In genomic region chr6:122795254-122795935, GRCm38 (mm10) we compare ENCODE assay signal across 11 mouse cellular contexts. TPM values are rescaled to one million over a fixed set of nuclear protein-coding genes. Genes with fewer than 3 reads are reported as not detected.
DNase-seq lines count a peak whose midpoint lies in the region; ATAC-seq and TF ChIP-seq lines count a peak whose summit lies in the region.
"Had no signal": no experiment of that assay in that cellular context is flagged by ENCODE, and none has a peak within 500 bp of the region (broad histone marks: within the 10 kb centered on the region; RNA-seq: fewer than 3 reads in every experiment).

No protein-coding gene starts in this region.

- no peak overlapping the region for H3K9ac ChIP-seq in hindbrain, embryonic 16.5 days (ENCODE audit: low read depth, low read length)
- H3K9ac ChIP-seq in hindbrain, embryonic 14.5 days = no peak overlapping the region
- no peak overlapping the region for H3K9ac ChIP-seq in midbrain, embryonic 16.5 days (ENCODE audit: low read depth, low read length)
- no peak overlapping the region for H3K9ac ChIP-seq in midbrain, embryonic 14.5 days (replicated peaks; ENCODE audit: low read length)
- H3K9ac ChIP-seq: forebrain, postnatal 0 days had no signal

- no peaks in the 10 kb centered on the region for H3K9me3 ChIP-seq in hindbrain, embryonic 16.5 days (ENCODE audit: control insufficient read depth, low read length)
- H3K9me3 ChIP-seq in hindbrain, embryonic 14.5 days (ENCODE audit: control insufficient read depth, low read length) = no peaks in the 10 kb centered on the region
- peaks cover 4% of the 10 kb centered on the region; the same call in 1 of the 2 replicates for H3K9me3 ChIP-seq in midbrain, embryonic 16.5 days (replicated peaks; ENCODE audit: control insufficient read depth, low read length, poor library complexity, severe bottlenecking)
- no peaks in the 10 kb centered on the region for H3K9me3 ChIP-seq in midbrain, embryonic 14.5 days (ENCODE audit: control insufficient read depth, low read length)

- H3K4me1 ChIP-seq in hindbrain, embryonic 16.5 days (ENCODE audit: control insufficient read depth, insufficient read depth, low read depth, low read length) = no peaks in the 10 kb centered on the region
- no peaks in the 10 kb centered on the region for H3K4me1 ChIP-seq in hindbrain, embryonic 14.5 days (replicated peaks; ENCODE audit: control insufficient read depth, insufficient read depth, low read length)
- no peaks in the 10 kb centered on the region for H3K4me1 ChIP-seq in midbrain, embryonic 16.5 days (ENCODE audit: control insufficient read depth, insufficient read depth, low read length)
- no peaks in the 10 kb centered on the region for H3K4me1 ChIP-seq in midbrain, embryonic 14.5 days (ENCODE audit: control insufficient read depth, insufficient read depth, low read length)

- no peak overlapping the region for H3K4me2 ChIP-seq in hindbrain, embryonic 16.5 days (ENCODE audit: low read length)
- no peak overlapping the region for H3K4me2 ChIP-seq in hindbrain, embryonic 14.5 days (replicated peaks)
- peak overlapping the region; percentile 74 for H3K4me2 ChIP-seq in myocyte (ENCODE audit: low read depth)
- H3K4me2 ChIP-seq in midbrain, embryonic 16.5 days (ENCODE audit: low read length) = no peak overlapping the region
- H3K4me2 ChIP-seq in midbrain, embryonic 14.5 days (ENCODE audit: low read length) = no peak overlapping the region

- TF ChIP-seq POLR2A in myocyte (IDR thresholded peaks at IDR 0.05; ENCODE audit: insufficient read length, low read depth) = no peak

- H3K27ac ChIP-seq in hindbrain, embryonic 16.5 days (ENCODE audit: low read depth, low read length) = no peak overlapping the region
- H3K27ac ChIP-seq in hindbrain, embryonic 14.5 days = no peak overlapping the region
- no peak overlapping the region for H3K27ac ChIP-seq in midbrain, embryonic 16.5 days (ENCODE audit: low read length)
- no peak overlapping the region for H3K27ac ChIP-seq in midbrain, embryonic 14.5 days (replicated peaks; ENCODE audit: low read depth, low read length)

- 64% methylated on average over 8 of the region's 8 CpGs for WGBS in hindbrain, embryonic 16.5 days
- 75% methylated on average over 8 of the region's 8 CpGs for WGBS in hindbrain, embryonic 14.5 days
- 71% methylated on average over 8 of the region's 8 CpGs for whole genome bisulfite sequencing in midbrain, embryonic 16.5 days
- 81% methylated on average over 8 of the region's 8 CpGs for WGBS in midbrain, embryonic 14.5 days

- no peak overlapping the region for H3ac ChIP-seq in myocyte (ENCODE audit: control insufficient read depth, insufficient read length)

- no peak for DNase-seq in hindbrain, embryonic 14.5 days (ENCODE audit: low spot score)
- DNase-seq in ovary, postnatal 36 days (ENCODE audit: low spot score) = peak; percentile 24
- no peak for DNase-seq in ovary, postnatal 10 days (ENCODE audit: low spot score)
- peak; percentile 73 for DNase-seq in brain, adult 2 months (ENCODE audit: low read depth, low spot score)
- no peak for DNase-seq in midbrain, embryonic 14.5 days
- DNase-seq: forebrain, postnatal 0 days; kidney, adult 18-20 months; thymus, postnatal 36 days had no signal

- ATAC-seq in hindbrain, embryonic 16.5 days = 0 out of 2 replicates have a peak, but pooled peaks have one; percentile 34
- no peak for ATAC-seq in hindbrain, embryonic 14.5 days (ENCODE audit: low FRiP score)
- no peak for ATAC-seq in midbrain, embryonic 16.5 days
- no peak for ATAC-seq in midbrain, embryonic 14.5 days (ENCODE audit: low FRiP score, low TSS enrichment)
- ATAC-seq: forebrain, postnatal 0 days had no signal

- H3K4me3 ChIP-seq in hindbrain, embryonic 16.5 days (ENCODE audit: low read length) = no peak overlapping the region
- H3K4me3 ChIP-seq in hindbrain, embryonic 14.5 days (replicated peaks; ENCODE audit: low read length) = no peak overlapping the region
- H3K4me3 ChIP-seq in myocyte = no peak overlapping the region
- no peak overlapping the region for H3K4me3 ChIP-seq in midbrain, embryonic 16.5 days (ENCODE audit: low read depth, low read length)
- no peak overlapping the region for H3K4me3 ChIP-seq in midbrain, embryonic 14.5 days (replicated peaks; ENCODE audit: low read depth, low read length)

- H3K79me2 ChIP-seq in myocyte (ENCODE audit: control insufficient read depth, insufficient read depth) = no peaks in the 10 kb centered on the region

- no peaks in the 10 kb centered on the region for H3K36me3 ChIP-seq in hindbrain, embryonic 16.5 days (ENCODE audit: control insufficient read depth, insufficient read depth, low read length)
- H3K36me3 ChIP-seq in hindbrain, embryonic 14.5 days (replicated peaks; ENCODE audit: control insufficient read depth, insufficient read depth) = no peaks in the 10 kb centered on the region
- no peaks in the 10 kb centered on the region for H3K36me3 ChIP-seq in myocyte (ENCODE audit: control insufficient read depth, insufficient read depth)
- no peaks in the 10 kb centered on the region for H3K36me3 ChIP-seq in midbrain, embryonic 16.5 days (ENCODE audit: control insufficient read depth, insufficient read depth, low read length)
- no peaks in the 10 kb centered on the region for H3K36me3 ChIP-seq in midbrain, embryonic 14.5 days (ENCODE audit: control insufficient read depth, insufficient read depth, low read length)

- no peaks in the 10 kb centered on the region for H3K27me3 ChIP-seq in hindbrain, embryonic 16.5 days (replicated peaks; ENCODE audit: control insufficient read depth, insufficient read depth, low read length)
- H3K27me3 ChIP-seq in hindbrain, embryonic 14.5 days (ENCODE audit: control insufficient read depth, insufficient read depth, low read length) = peaks cover 5% of the 10 kb centered on the region; the same call in 1 of the 2 replicates
- H3K27me3 ChIP-seq in myocyte (ENCODE audit: control insufficient read depth, insufficient read depth, insufficient read length) = no peaks in the 10 kb centered on the region
- H3K27me3 ChIP-seq in midbrain, embryonic 16.5 days (ENCODE audit: control insufficient read depth, insufficient read depth, low read depth, low read length) = no peaks in the 10 kb centered on the region
- no peaks in the 10 kb centered on the region for H3K27me3 ChIP-seq in midbrain, embryonic 14.5 days (ENCODE audit: control insufficient read depth, insufficient read depth, low read length)

TF ChIP-seq in myocyte, 11 proteins besides CTCF, POLR2A, EP300 and RAD21:
- peak in 2 of 3 experiments; percentile 17 to 42 for TF ChIP-seq MYOD1 (IDR thresholded peaks at IDR 0.05; ENCODE audit: control insufficient read depth in 1 of 3, insufficient read length in 2 of 3, low read depth in 2 of 3)
- peak; percentile 12 for TF ChIP-seq TCF12 (IDR thresholded peaks at IDR 0.05; ENCODE audit: insufficient read depth, poor library complexity, severe bottlenecking)
- no peak for TF ChIP-seq CEBPB (IDR thresholded peaks at IDR 0.05; ENCODE audit: insufficient read depth, poor library complexity, severe bottlenecking)
- TF ChIP-seq SRF (IDR thresholded peaks at IDR 0.05; ENCODE audit: control insufficient read depth, insufficient read length, low read depth) = no peak
- peak in 2 of 3 experiments; percentile 39 to 61 for TF ChIP-seq MYOG (IDR thresholded peaks at IDR 0.05; ENCODE audit: control insufficient read depth in 1 of 3, insufficient read depth in 1 of 3, insufficient read length in 2 of 3, low read depth in 2 of 3)

RNA-seq across cellular contexts. Expression of gene Slc2a3, which starts 6.0 kb away (rescaled TPM):
- polyA plus RNA-seq in hindbrain, embryonic 16.5 days (2015; fragmentation: Nextera tagmentation; extraction: Ambion mirVana) = 57.0 and 57.4 TPM in 2 replicates
- 40.1 and 51.6 TPM in 2 replicates for polyA plus RNA-seq in hindbrain, embryonic 14.5 days (2014; fragmentation: Nextera tagmentation; extraction: Ambion mirVana)
- polyA plus RNA-seq in myocyte (2012; fragmentation: generic; extraction: Trizol) = 1.2 TPM
- polyA plus RNA-seq in midbrain, embryonic 16.5 days (2015; fragmentation: Nextera tagmentation; extraction: Ambion mirVana) = 44.3 and 52.5 TPM in 2 replicates
- polyA plus RNA-seq in midbrain, embryonic 14.5 days (2014; fragmentation: Nextera tagmentation; extraction: Ambion mirVana) = 21.7 and 28.4 TPM in 2 replicates

RNA-seq across cellular contexts. Expression of gene Foxj2, which starts 24.3 kb away (rescaled TPM):
- polyA plus RNA-seq in hindbrain, embryonic 16.5 days (2015; fragmentation: Nextera tagmentation; extraction: Ambion mirVana) = 6.7 and 8.3 TPM in 2 replicates
- polyA plus RNA-seq in hindbrain, embryonic 14.5 days (2014; fragmentation: Nextera tagmentation; extraction: Ambion mirVana) = 9.5 and 11.0 TPM in 2 replicates
- 9.7 TPM for polyA plus RNA-seq in myocyte (2012; fragmentation: generic; extraction: Trizol)
- 8.4 and 9.4 TPM in 2 replicates for polyA plus RNA-seq in midbrain, embryonic 16.5 days (2015; fragmentation: Nextera tagmentation; extraction: Ambion mirVana)
- polyA plus RNA-seq in midbrain, embryonic 14.5 days (2014; fragmentation: Nextera tagmentation; extraction: Ambion mirVana) = 9.0 and 10.1 TPM in 2 replicates

Comparison
In these comparisons a context has a peak if more than half of its experiments do, and no peak if none do; other contexts are left out.
1. DNase-seq: peak in ovary, postnatal 36 days (single experiment) and brain, adult 2 months (single experiment); none in hindbrain, embryonic 14.5 days (single experiment), ovary, postnatal 10 days (single experiment) and midbrain, embryonic 14.5 days (single experiment).
2. RNA of gene Slc2a3, which starts 6.0 kb away (polyA plus RNA-seq): 57.0 to 57.4 TPM in hindbrain, embryonic 16.5 days, 44.3 to 52.5 TPM in midbrain, embryonic 16.5 days, 40.1 to 51.6 TPM in hindbrain, embryonic 14.5 days and 21.7 to 28.4 TPM in midbrain, embryonic 14.5 days; 1.2 TPM in myocyte (single experiment); every median in the first group is over 10 times any median in the second.